Mouse (Mus musculus): Measurements from ENCODE around the gene Sbp.
A peak's percentile ranks its signal among the peaks of the same experiment; 100 is the strongest.

Sbp gene

DNA sequence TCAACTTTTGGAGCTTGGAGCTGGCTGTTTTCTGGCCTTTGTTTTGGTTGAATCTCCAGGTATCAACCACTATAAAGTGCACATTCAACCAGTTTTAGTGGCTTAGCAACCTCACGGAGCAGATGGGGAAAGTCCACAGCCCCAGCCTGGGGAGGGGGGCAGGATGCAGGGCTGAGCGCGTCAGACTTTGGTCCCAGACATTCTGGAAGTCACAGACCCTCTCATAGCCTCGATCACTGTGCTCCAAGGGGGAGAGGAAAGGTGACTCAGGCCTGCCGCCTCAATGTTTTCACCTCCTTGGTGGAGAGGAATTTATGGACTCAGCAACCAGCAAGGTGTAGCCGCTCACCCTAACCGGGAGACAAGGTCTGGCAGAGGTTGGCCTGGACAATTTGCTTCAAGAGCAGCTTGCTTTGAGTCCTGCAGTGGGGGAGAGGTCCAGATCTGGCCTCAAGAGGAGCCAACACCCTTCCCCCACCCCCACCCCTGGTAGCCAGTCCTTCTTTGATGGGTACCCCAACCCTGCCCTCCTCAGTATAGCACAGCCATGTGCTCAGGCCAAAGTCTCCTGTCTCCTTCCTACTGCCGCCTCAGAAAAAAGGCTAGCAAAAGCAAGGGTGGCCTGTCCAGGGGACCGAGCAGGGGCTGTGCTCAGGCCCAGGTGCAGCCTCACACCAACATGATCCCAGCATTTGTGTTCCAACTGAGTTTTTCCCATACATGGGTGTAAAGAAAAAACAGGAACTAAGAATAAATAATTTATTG, 51.5 kb downstream of the Sbp start:
- no peak for DNase-seq (ENCODE audit: low spot score)

DNA sequence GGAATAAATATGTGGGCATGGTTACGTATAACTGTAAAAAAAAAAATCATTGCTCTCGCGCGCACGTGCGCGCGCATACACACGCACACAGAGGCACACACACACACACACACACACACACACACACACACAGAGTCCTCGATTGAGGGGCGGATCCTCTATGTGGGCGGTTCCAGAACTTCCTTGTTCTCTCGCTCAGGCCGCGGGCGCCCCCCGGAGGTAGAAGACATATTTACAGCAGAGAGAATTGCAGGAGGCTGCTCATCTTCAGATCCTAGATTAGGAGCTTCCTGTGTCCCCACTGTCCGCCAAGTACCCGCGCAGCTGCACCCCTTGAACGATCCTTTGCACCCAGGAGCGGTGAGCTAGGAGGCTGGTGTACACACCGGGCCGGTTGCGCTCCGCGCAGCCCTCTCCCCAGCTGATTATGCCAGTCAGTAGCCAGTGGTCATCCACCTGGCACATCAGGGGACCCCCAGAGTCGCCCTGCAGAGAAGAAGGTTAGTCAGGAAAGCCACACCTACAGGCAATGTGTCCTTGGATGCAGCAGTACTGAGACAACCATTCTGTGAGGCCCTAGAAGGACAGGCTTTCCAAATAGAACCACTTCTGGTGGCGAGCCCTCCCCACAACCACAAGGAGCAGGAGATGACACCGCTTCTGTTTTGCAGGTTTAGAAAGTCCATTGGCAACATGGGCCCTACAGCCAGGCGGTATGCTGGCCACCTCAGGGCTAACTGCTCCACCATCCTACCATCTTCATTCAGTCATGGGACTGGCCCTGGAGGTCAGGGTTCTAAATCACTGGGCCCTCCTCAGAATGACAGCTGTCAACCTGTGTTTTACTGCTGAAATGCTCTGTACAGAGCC, 52.3 kb downstream of the Sbp start:
- peak; percentile 96 for DNase-seq (ENCODE audit: low spot score)

- DNase-seq (ENCODE audit: low spot score) = no peak
Measured at GRCm38 (mm10) chr17:23994667-23995066, 53.2 kb downstream of the Sbp start.
